Mouse (Mus musculus): Measurements from ENCODE around the gene Atp11a.
A peak's percentile ranks its signal among the peaks of the same experiment; 100 is the strongest.

Atp11a gene

DNA sequence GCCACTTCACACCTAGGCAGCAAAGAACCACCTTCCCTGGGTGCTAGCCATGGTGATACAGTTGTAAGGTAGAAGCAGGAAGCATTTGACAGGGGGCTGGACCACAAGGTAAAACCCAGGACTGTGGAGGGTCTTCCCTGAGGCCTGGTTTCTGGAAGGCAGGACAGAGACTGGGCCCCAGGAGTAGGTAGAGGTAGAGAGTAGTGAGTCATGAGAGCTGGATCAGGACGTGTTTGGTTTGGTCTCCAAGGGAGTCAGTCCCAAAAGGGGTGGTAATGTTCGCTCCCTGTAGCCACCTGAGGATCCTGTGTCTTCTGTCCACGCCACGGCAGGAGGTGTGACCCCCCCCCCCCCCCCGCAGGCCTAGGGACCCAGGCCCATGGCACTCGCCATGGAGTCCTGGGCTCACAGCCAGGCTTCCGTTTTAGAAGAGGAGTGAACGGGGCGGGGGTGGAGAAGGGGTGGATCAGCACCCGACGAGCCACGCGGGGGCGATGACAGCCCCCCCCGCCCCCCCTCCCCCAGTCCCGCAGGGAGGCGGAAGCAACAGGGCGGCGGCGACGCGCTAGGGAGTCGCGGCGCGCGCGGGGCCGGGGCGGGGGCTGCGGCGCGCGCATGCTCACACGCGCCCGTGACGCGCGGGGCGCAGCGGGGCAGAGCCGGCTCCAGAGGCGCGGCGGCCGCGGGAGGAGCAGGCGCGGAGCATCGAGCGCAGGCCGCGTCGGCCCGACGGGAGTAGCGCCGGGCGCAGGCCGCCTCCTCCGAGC lies at the start of gene Atp11a:
Atp11a (plus strand) TSS at position 624 of the 767 bp plus-strand sequence.
- peak; percentile 60 for DNase-seq (ENCODE audit: low spot score)

DNA sequence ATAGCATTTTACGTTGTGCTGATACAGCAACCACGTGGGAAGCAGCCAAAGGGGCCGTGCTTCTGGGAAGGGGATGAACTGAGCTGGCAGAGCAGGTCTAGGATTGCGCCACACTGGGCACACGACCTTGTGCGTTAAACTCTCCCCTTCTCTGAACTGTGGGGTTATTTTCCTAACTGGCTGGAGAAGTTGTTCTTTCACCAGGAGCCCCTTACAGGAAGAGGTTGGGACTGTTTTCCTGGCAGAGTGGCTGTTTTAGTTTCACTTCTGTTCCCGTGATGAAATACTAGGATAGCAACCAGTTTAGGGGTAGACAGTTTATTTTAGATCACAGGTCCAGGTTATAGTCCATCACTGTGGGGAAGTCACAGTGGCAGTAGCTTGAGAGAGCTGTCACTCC lies 45.2 kb upstream of the Atp11a start:
- peak; percentile 45 for DNase-seq (ENCODE audit: low spot score)

DNA sequence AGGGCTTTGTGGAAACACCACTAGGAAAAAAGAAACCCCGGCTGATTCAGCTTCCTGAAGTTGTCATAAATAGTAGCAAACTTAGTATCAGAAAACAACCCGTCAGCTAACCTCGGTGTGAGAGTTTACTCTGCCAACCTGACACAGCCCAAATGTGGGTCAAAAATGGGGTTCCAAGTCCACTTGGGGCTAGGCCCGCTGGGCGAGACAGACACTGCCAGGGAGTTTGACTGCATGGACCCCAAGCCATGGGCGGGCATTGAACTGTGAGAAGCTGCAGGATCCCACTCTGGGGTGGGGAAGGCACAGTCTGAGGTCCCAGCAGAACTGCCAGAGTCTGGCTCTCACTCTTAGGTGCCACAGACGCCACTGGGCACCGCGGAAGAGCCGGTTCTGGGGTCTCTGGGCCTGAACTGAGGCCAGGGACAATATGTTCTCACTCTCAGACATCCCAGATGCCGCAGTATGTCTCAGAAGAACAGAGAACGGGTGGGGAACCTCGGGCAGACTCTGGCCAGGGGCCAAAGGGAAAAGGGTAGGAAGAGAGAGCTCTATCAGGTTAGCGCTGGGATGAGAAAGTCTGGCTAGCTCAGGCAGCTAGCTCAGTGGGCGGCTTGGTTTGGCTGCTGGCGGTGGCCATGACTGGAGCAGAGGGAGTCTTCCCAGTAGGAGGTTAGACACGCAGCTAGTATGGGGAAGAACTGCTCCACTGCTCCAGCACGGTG lies 40.8 kb upstream of the Atp11a start:
- DNase-seq (ENCODE audit: low spot score): no peak

- no peak for DNase-seq (ENCODE audit: low spot score)
Measured at GRCm38 (mm10) chr8:12719091-12719490, 37.7 kb upstream of the Atp11a start.

DNA sequence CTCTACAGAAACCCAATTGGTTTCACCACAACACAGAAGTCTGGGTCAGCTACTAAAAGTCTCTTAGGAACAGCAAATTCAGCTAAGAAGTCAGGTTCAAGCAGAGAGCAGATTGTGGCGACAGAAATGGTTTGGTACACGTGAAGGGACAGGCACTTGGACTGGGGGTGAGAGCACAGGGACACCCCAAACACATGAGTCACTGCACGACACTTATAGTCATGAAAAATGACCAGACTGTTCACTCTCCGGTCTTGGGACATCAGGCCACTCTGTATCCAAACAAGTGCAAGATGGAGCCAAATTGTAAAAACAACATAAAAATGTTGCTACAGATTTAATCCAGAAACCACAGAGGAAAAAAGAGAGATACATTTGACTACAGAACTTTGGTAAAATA lies 28.2 kb upstream of the Atp11a start:
- no peak for DNase-seq (ENCODE audit: low spot score)

DNA sequence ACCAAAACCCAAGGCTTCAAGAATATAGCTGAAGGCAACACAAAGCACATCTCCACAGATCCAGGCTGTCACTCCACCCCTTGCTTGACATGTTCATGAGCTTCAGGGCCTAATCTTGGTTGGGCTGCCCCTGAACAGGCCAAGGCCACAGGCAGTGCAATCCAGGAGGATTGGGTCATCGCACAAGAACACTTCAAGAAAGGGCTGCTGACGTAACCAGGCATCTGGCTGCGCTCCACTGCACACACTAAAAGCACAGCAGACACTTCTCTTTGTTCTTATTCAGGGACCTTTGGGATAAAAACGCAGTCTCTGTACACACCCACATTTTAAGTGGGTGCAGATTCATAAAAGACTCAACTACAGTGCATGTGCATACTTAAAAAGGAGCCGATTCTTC lies 26.0 kb upstream of the Atp11a start:
- peak; percentile 44 for DNase-seq (ENCODE audit: low spot score)

GRCm38 (mm10) chr8:12732431-12732830 lies 24.4 kb upstream of the Atp11a start:
- no peak for DNase-seq (ENCODE audit: low spot score)

DNA sequence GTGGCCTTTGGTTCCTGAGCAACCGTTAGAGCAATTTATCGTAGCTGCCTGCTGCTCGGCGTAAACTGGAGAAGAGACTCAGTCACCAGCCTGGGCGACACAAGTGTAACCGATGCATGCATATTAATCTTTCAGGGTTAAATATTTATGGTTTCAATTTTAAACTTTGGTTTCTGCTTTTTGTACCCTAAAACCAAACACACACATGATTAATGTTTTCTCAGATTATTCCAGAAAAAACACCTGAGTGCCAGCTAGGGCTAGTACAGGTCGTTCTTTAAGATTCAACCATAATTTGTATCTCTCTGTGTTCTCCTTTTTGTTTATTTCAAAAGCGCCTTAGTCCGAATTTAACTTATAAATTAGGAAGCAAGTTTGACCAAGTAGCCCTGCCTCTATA lies 17.7 kb upstream of the Atp11a start:
- no peak for DNase-seq (ENCODE audit: low spot score)

- no peak for DNase-seq (ENCODE audit: low spot score)
Measured at GRCm38 (mm10) chr8:12743390-12743789, 13.4 kb upstream of the Atp11a start.

DNA sequence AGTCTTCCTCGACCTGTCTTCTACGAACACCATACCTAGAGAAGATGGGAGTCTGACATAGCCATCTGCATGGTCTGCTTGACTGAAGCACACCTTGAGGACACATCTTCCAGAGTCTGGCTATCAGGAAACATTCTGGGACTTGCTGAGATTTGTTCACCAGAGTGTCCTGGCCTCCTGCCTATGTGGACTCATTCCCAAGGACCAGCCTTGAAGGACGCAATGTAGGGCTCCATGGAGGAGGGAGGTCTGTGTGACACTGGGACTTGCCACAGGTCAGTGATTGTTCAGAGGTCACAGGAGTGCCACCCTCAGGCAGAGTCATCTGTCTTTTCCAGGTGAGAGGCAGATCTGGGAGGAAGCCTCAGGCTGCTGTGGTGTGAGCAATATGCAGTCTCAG lies 8.6 kb upstream of the Atp11a start:
- DNase-seq (ENCODE audit: low spot score): no peak

DNA sequence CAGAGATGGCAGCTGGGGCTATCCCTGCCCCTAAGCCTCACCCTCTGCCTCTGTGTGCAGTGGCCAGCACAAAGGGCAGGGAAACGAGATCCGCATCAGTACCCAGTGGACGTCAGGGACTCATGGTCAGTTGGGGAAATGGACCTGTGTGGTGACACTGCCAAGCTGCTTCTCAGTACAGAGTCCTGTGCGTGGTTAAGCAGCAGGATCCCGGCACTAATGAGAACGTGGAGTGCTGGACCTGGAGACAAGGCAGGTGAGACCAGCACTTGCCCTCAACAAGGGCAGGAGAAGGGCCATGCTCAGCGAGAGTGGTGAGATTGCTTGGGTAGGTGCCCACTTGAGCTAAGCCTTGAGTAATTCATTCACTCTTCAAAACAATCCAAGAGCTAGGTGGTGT lies 7.7 kb upstream of the Atp11a start:
- no peak for DNase-seq (ENCODE audit: low spot score)

GRCm38 (mm10) chr8:12753054-12753453 lies 3.8 kb upstream of the Atp11a start:
- DNase-seq (ENCODE audit: low spot score): no peak

- DNase-seq (ENCODE audit: low spot score): peak; percentile 57
Measured at GRCm38 (mm10) chr8:12754115-12754514, 2.7 kb upstream of the Atp11a start.

- peak; percentile 74 for DNase-seq (ENCODE audit: low spot score)
Measured at GRCm38 (mm10) chr8:12755312-12755711, 1.5 kb upstream of the Atp11a start.

- DNase-seq (ENCODE audit: low spot score): no peak
Measured at GRCm38 (mm10) chr8:12755826-12756225, 988 bp upstream of the Atp11a start.

GRCm38 (mm10) chr8:12757231-12757940 lies 572 bp downstream of the Atp11a start:
- DNase-seq (ENCODE audit: low spot score): peak; percentile 16

DNA sequence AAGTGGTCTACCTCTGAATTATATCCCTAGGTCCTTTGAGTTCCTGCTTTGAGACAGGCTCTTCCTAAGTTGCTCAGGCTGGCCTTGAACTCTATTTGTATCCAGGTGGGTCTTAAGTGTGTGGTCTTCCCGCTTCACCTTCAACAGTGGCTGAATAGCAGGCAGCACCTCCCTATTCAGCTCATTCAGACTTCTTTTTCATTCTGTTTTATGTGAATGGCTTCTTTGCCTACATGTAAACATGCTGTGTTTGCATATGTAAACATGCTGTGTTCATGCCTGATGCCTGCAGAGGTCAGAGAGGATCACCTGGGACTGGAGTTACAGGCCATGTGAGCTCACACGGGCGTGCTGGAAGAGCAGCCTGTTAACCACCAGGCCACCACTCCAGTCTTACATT lies 3.1 kb downstream of the Atp11a start:
- no peak for DNase-seq (ENCODE audit: low spot score)

- no peak for DNase-seq (ENCODE audit: low spot score)
Measured at GRCm38 (mm10) chr8:12761873-12762272, 5.1 kb downstream of the Atp11a start.

DNA sequence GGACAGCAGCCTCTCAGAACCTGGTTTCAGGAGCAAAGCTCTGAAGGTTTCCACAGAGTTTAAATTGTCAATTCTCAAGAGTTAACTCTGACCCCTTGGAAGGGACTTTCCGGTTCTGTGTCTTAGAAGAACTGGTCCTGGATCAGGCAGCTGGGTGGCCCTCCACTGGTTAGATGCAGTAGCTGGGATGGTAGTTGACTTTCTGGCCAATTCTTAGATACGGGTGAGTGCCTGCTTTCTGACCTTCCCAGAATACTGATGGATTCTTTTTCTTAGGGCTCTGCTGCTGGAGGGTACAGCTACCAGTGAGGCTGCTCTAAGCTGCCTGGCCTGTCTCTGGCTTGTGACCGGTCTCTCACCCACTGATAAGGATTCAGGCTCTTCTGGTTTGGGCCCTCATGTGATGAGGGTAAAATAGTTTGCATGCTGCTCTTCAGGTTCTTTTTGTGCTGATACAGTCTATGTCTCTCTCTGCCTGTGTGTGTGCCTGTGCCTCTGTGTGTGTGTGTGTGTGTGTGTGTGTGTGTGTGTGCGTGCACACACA lies 6.8 kb downstream of the Atp11a start:
- DNase-seq (ENCODE audit: low spot score): no peak

DNA sequence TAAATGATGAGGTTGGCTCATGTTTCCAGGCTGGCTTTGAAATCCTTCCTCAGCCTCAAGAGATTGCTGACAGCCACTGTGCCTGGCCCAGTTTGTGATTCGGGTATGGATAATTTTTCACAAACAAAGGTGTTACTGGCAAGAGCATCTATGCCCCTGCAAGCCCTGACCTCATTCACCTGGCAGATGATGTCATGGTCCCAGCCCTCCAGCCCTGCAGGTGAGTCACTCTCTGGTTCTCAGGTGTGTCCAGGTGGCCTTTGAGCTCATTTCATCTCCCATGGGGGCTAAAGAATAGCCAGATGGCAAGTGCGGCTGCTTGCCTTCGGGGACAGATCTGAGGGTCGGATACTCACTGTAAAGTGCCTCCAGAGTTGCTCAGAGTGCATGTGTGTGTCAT lies 8.2 kb downstream of the Atp11a start:
- no peak for DNase-seq (ENCODE audit: low spot score)

- DNase-seq (ENCODE audit: low spot score): no peak
Measured at GRCm38 (mm10) chr8:12767176-12767575, 10.4 kb downstream of the Atp11a start.

DNA sequence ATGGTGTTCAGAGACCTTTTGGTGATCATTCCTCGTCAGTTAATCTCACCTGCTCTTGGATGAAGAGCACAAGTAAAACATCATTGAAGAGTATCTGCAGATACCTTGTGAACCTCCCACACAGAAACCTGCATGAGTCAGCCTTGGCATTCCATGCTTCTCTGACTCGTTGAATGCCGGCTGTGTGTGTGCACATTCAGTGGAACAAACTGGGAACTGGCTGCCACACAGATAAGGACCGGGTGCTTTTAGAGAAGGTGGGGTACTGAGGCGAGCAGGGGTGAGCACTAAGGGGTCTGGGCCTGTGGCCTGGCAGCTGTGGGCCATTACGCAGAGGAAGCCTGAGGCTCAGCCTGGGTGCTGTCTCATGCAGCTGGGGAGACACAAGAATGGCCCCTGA lies 11.9 kb downstream of the Atp11a start:
- DNase-seq (ENCODE audit: low spot score): no peak

GRCm38 (mm10) chr8:12769296-12769695 lies 12.5 kb downstream of the Atp11a start:
- no peak for DNase-seq (ENCODE audit: low spot score)
